Mouse (Mus musculus) v-Abl transformed pro-B cells (cell line): ENCODE data around the gene Ipo4.

Source experiments
- in situ Hi-C, 2 experiments: fragments of 400-800 bp; cut with MboI; formaldehyde crosslinking; loops; one replicate each; pipeline ENCODE4 v1.15.1; 2025; ENCODE audit not compliant: unreplicated experiment in 2 of 2

Ipo4 gene

DNA sequence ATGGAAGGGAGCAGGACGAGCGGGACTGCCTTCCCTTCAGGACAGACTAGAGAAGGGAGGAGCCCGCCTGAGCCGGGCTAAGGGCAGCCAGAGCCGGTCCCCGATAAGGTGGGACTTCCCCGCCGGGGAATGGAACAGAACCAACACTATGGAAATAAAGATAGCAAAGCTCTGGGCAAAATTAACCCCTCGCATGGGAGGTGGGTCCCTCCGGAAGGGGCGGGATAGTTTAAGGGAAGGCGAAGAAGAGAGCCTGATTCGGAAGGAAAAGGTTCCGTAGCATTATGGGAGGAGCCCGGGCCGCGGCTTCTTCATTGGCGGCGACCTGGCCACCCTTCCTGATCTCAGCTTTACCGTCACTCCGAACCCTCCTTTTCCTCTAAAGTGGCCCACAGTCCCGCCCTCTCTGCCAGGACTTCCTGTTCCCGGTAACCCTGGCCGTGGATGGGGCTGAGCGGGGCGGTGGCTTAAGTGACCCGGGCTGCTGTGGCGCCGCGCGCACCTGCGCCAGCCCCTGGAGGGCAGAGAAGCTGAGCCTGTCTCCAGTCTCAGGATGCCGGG, 44.3 kb downstream of the Ipo4 start, which contains the start of gene Rnf31:
Rnf31 (plus strand) TSS at position 378 of the 561 bp plus-strand sequence.
- in situ Hi-C loops, result no loop called here

DNA sequence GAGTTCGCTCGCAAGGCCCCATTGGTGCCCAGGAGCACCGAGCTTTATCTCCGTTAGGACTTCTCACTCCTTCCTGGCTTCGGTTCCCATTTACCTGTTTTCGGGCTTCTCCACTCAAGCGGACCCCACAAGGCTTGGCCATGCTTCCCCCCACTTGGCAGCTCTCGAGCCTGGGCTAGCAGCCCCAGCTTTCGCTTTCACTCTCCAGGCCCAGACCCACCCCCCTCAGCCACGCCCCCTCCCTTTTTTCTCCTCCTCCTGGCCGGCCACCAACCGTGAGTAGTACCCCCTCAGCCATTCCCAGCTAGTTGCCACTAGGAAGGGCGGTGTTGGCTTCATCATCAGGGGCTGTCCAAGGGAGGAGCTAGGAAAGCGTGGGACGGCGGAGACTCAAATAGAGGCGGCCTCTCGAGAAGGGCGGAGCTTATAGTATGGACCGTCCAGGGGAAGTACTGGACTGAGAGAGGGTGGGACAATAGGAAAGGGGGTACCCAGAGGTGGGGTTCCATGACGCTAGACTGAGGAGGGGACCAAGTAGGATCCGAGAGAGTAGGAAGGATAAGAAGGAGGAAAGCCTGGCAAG, 44.9 kb downstream of the Ipo4 start, which contains the start of gene Psme2:
Psme2 (minus strand) TSS at position 366 of the 583 bp plus-strand sequence.
- in situ Hi-C loops, result no loop called here

DNA sequence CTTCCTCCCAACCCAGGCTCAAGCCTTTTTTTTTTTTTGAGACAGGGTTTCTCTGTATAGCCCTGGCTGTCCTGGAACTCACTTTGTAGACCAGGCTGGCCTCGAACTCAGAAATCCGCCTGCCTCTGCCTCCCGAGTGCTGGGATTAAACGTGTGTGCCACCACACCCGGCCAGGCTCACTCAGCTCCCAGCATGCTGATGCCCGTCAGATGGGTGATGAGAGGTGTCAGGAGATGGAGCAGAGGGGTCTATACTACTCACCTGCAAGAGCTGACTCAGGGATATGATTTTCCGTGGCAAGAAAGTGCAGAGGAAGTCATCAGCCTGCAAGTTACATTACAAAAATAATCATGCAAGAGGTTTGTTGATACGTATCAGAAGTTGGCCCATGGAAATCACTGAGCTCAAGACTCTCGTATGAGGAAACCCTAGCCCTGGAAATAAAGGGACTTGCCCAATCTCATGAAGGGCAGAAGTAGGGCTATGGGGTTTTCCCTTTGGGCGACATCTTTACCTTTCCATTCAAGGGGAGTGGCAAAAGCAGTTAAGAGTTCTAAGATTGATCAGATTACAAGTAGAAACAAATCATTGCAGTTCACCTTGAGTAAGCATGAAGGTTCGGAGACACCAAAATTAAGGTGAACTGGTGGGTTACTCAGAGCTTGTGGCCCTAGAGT, 45.8 kb downstream of the Ipo4 start:
- in situ Hi-C loops, result loop anchor here in 1 of 2 experiments (10.0 kb wide), 1 partner anchor 95 kb away; the partner anchor contains the start of gene Carmil3

DNA sequence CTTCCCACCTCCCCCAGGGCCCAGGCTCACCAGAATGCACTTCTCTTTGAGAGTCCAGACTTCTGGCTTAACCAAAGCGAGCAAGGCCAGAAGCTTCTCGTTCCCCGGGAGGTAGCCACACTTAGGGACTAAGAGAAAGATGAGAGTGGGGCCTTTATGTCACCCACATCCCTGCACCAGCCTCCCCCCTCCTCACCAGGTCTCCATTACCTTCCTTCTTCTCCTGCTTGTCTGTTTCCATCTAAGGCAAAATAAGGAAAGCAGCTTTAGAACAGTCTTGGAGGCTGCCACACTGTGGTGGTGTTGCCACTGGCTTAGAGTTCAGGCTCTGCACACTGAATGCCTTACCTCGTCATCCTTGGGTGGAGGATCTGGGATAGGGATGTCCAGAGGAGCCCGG, 46.5 kb downstream of the Ipo4 start:
- in situ Hi-C loops, result loop anchor here in 1 of 2 experiments (10.0 kb wide), 1 partner anchor 94 kb away; the partner anchor contains the start of gene Carmil3

DNA sequence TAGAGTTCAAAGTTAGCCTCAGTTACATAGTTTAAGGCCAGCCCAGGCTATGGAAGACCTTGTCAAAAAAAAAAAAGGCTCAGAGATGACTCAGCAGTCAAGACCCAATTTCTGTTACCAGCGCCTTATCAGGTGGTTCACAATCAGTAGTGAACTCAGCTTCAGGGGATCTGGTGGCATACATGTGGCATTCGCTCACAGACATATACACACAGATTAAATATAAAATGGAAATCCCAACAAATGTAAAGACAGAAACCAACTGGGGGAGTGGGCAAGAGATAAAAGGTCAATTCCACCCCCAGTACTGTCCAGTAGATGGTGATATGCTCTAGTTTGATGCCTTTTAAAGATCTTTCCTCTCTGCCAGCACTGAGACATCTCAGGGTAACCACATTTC, 49.6 kb downstream of the Ipo4 start:
- in situ Hi-C loops, result loop anchor here in 1 of 2 experiments (10.0 kb wide), 1 partner anchor 91 kb away; the partner anchor contains the start of gene Carmil3

DNA sequence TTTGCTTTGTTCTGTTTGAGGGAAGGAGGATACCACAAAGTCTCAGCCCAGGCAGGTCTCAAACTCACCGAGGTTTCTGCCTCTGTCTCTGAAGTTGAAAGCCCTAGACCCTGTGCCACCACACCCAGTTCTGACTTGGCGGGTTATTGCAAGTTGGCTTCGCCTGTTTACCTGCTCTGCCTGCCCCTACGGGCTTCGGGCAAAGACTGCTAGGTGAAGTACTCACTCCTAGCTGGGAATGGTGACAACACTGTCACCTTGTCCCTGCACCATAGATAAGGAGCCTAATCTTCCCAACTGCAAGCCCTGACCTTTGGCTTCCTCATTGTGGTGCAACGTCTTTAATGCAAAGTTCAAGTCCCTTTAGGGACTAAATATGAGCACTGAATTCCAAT, 50.2 kb downstream of the Ipo4 start:
- in situ Hi-C loops, result loop anchor here in 1 of 2 experiments (10.0 kb wide), 1 partner anchor 91 kb away; the partner anchor contains the start of gene Carmil3

DNA sequence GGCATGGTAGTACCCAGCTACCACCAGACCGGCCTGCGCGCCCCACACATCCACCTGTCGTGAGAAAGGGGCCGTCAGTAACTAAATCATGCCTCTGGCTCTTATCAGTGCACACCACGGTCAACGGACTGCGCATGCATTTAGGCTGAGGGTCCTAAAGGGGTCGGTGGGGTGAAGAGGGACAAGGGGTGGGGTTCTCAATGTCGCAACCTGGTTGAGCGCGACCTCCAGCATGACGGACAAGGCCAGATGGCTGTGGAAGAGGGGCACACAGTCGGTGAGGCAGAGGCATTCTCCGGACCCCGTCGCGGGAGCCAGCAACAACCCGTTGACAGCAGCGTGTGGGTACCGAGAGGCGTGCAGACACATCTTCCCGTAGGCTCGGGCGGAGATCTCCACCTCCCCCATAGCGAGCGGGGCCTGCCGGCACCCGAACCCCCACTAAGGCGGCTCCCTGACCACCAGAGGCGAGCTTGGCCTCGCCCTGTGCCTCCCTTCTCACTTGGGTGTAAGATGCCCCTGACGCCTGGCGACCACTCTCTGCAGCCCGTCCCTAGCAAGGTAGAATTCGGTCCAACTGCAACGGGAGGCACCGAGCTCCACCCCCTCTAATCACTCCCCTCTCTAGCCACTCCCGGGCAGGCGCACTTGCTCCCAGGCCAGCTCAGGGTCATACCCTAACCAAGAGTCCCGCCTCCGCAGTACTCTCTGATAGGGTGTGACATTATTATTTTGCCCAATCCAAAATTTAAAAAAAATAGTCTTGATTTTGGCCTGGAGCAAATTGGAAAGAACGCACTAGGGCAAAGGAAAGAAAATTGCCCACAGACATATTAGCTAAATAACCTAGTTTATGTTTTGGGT, 50.8 kb downstream of the Ipo4 start, which contains the start of gene Emc9:
Emc9 (minus strand) TSS at position 601 of the 864 bp plus-strand sequence.
- in situ Hi-C loops, result loop anchor here (5.0 to 10.0 kb wide), 2 partner anchors 88 to 90 kb away; partner anchors contain the start of gene Carmil3 (in 1 of the 2)

DNA sequence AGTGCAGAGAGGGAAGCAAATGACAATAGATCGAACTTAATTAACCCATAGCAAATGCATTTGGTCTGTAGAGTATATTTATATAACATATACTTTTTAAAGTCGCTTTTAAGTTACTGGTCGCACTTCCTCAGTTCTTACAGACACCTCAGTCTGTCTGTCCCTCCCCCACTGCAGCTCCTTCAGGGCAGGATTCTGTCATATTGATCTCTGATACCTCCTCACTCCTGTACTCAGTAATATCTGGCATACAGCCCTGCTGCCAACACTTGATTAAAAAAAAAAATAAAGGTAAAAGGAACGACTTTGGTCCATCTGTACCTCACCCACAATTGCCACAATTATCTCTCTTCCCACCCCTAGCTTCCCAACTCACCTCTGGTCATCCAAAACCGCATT, 51.5 kb downstream of the Ipo4 start:
- in situ Hi-C loops, result loop anchor here (5.0 to 10.0 kb wide), 2 partner anchors 87 to 90 kb away; partner anchors contain the start of gene Carmil3 (in 1 of the 2)

DNA sequence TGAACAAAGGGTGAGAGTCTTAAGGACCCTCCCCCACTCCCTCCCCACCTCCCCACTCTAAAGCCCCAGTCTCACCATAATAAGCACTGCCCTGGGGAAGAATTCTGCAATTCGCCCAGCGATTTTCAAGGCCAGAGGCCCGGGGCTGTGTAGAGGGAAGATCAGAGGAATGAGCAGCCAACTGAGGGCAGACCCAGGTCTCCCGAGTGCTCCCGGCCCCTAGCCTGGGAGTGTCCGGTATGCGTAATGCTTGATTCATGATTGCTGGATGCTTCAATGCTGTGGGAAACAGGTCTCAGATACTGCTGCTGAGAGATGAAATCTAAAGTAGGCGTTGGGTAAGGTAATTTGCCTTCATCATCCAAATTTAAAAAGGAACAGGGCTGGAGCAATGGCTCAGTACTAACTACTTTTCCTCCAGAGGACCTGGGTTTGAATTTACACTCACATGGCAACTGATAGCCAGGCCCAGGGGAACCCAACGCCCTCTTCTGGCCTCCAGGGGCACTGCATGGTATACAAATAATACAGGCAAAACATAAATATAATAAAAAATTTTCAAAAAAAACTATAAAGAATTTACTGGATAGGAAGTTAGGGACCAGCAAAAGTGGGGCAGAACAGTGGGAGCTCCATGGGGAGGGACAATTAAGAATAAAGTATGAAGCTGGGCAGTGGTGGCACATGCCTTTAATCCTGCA, 53.6 kb downstream of the Ipo4 start:
- in situ Hi-C loops, result loop anchor here (5.0 to 10.0 kb wide), 2 partner anchors 85 to 87 kb away; partner anchors contain the start of gene Carmil3 (in 1 of the 2)

DNA sequence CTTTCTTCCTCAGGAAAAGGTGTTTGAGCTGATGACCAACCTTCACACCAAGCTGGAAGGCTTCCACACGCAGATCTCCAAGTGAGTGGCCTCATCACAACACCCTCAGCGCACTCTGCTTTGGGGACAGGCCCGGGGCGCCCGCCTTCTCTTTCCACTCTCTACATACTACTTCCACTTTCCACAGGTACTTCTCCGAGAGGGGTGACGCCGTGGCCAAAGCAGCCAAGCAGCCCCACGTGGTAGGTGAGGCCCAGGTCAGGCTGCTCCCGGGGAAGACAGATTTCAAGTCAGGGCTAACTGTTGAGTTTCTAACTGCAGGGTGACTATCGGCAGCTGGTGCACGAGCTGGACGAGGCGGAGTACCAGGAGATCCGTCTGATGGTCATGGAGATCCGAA, 55.0 kb downstream of the Ipo4 start:
- in situ Hi-C loops, result loop anchor here (5.0 to 10.0 kb wide), 2 partner anchors 83 to 86 kb away; partner anchors contain the start of gene Carmil3 (in 1 of the 2)

DNA sequence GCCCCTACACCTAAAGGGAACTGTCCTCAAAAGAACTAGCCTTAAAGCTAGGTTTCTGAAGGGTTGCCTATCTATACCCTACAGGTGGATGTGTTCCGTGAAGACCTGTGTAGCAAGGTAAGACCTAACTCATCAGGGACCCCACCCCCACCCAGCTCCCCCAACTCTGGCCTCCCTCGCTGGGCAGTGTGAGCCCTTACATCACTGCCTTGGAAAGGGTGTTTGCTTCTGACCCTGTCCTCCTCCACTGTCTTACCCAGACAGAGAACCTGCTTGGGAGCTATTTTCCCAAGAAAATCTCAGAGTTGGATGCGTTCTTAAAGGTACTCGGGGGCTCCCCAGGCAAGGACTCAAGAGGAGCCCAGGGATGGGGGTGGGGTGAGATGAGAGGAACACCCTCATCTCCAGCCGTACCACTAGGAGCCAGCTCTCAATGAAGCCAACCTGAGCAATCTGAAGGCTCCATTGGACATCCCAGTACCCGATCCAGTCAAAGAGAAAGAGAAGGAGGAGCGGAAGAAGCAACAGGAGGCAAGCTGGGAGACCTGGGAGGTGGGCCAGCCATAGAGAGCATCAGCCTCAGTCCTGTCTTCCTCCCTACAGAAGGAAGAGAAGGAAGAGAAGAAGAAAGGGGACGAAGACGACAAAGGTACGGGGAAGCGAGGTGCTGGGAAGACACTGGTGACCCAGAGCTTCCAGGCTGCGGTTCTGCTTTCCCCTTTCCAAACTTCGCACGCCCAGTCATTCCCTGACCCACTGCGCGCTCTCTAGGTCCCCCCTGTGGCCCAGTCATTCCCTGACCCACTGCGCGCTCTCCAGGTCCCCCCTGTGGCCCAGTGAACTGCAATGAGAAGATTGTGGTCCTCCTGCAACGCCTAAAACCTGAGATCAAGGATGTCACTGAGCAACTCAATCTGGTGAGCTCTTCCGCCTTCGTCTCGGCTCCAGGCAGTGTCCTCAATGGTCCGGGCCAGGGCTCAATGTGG, 56.0 kb downstream of the Ipo4 start:
- in situ Hi-C loops, result loop anchor here (5.0 to 10.0 kb wide), 2 partner anchors 83 to 85 kb away; partner anchors contain the start of gene Carmil3 (in 1 of the 2)

DNA sequence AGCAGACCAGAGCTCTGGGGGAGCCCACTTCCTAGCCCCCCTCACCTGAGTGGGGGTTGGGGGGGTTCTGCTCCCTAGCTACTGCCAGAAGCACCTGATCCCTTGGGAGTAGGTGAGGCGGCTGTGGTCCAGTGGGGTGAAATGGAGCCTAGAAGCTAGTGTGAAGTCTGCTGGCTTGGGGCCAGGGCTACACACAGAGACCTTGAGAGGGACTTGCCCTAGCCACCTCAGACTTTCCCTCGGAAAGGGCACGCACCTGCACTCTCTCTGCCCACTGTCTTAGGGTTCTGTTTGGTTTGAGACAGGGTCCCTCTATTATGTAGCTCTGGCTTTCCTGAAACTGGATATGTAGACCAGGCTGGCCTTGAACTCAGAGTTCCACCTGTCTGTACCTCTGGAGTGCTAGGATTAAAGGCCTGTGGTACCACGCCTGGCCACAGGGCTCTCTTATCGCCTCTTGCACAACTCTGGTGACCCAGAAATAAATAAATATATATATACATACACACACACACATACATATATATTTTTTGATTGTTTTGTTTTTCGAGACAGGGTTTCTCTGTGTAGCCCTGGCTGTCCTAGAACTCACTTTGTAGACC, 57.0 kb downstream of the Ipo4 start:
- in situ Hi-C loops, result no loop called here

DNA sequence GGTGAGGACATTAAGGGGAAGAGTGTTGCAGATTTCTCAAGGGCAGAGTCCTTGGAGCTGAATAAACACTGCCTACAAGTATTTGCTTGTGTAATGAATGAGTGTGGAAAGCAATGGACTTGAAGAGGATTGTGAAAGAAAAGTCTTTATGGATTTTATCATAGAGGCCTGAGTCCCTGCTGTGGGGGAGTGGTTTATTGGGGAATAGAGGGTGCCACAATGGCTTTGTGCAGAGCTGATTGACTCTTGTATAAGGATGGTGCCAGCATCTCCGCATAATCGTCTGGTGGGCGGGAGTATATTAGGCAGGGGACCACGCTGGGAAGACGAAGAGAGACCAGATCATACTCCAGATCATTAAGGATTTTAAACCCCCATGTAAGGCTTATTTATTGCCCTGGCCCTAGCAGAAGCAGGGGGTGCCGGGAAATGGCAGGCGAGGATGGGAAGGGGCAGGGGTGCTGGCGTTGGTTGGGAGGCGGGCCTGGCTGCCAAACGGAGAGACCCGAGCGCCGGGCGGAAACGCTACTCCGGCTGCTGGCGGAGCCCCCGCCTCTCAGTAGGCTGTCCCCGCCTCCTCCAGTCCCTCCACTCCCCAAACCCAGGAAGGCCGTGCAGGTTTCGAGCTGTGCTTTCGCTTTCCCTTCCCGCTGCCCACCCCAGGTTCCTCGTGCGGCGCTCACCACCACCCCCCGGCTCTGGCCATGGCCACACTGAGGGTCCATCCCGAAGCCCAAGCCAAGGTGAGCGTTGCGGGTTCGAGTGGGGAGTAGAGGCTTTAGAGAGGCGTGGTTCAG, 57.7 kb downstream of the Ipo4 start, which contains the start of gene Psme1:
Psme1 (plus strand) TSS at position 253 of the 797 bp plus-strand sequence.
- in situ Hi-C loops, result no loop called here

DNA sequence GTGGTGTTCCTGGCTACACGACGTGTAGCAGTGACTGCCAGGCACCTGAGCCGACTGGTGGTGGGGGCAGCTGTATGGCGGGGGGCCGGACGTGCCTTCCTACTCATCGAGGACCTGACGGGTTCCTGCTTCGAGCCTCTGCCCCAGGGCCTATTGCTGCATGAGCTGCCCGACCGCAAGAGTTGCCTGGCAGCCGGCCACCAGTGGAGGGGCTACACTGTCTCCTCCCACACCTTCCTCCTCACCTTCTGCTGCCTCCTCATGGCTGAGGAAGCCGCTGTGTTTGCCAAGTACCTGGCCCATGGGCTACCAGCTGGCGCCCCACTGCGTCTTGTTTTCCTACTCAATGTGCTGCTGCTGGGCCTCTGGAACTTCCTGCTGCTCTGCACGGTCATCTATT, 59.4 kb downstream of the Ipo4 start:
- in situ Hi-C loops, result no loop called here

DNA sequence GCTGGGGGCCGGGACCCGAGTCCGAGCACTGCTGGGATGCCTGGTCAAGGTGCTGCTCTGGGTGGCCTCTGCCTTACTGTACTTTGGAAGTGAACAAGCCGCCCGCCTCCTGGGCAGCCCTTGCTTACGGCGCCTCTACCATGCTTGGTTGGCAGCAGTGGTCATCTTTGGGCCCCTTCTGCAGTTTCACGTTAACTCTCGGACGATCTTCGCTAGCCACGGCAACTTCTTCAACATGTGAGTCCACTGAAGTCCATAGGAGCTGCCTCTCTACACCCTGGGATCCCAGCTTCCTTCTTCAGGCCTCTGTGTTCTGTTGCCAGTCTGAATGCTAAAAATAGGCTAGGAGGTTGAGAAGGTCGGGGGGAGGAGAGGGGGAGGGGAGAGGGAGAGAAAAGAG, 60.0 kb downstream of the Ipo4 start:
- in situ Hi-C loops, result no loop called here
